Mouse (Mus musculus) erythroblast, embryonic 14.5 days (primary cell): Measurements from ENCODE around the gene Clec16a.

Experiments used
- GATA1 ChIP-seq: IDR thresholded peaks from 2 replicates; pipeline ENCODE4 v1.6.1; 2012; ENCODE audit warnings: low read length, inconsistent platforms, mixed read lengths
- TAL1 ChIP-seq: IDR thresholded peaks from 3 replicates; pipeline ENCODE4 v1.6.1; 2012; ENCODE audit warnings: low read length, inconsistent platforms, mixed read lengths

- TF ChIP-seq GATA1 (no peak), TAL1 (no peak)
Measured at GRCm38 (mm10) chr16:10548938-10549337, 3.8 kb downstream of the Clec16a start.
